ENCODE assay signal across 8 mouse cellular contexts in the genomic region with DNA sequence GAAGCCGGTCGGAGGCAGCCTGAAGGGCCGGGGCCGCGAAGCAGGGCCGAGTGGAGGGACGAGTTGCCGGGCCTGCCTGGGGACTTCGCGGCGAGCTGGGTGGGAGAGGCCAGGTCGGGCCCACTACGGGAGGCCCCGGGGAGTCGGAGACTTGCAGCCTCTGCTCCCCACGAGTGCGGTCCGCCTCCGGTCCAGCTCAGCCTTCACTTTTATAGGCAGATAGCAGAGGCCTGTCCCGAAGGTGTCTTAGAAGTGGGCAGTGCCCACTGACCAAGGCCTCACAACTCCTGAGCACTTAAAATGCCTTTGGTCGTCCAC. TPM values are rescaled to one million over a fixed set of nuclear protein-coding genes. Genes with fewer than 3 reads are reported as not detected.
DNase-seq lines count a peak whose midpoint lies in the region; ATAC-seq and TF ChIP-seq lines count a peak whose summit lies in the region.

No protein-coding gene starts in this region.

- no peak for DNase-seq in heart, embryonic 10.5 days (ENCODE audit: low spot score)
- DNase-seq in heart, adult 8-10 months (ENCODE audit: low spot score) = no peak
- no peak for DNase-seq in CH12.LX (ENCODE audit: extremely low read depth)
- DNase-seq in forebrain, embryonic 11.5 days (ENCODE audit: low spot score) = no peak
- no peak for DNase-seq in liver, embryonic 13.5 days
- DNase-seq in frontal cortex, adult 2 months (ENCODE audit: extremely low spot score in 1 of 2, low spot score in 1 of 2) = no peak
- no peak for DNase-seq in thymus, postnatal 14 days
- DNase-seq in urinary bladder, postnatal 4 days (ENCODE audit: low spot score in 2 of 2) = no peak

- in situ Hi-C loops in CH12.LX (cut with MboI; ENCODE audit: low pct_ligation_motif_present, low pct_unique_long_range_greater_than_20kb, low sequenced_read_pairs) = loop anchor here (10.0 to 25.0 kb wide), 2 partner anchors 232 to 454 kb away; partner anchors contain the start of genes E2f6 and Greb1

- peaks cover 40% of the 10 kb centered on the region for H3K79me2 ChIP-seq in CH12.LX (replicated peaks; ENCODE audit: control insufficient read depth, extremely low read depth, insufficient read depth, poor library complexity, severe bottlenecking)

- no peak overlapping the region for H3K4me2 ChIP-seq in CH12.LX (ENCODE audit: insufficient read depth, low read depth, poor library complexity, severe bottlenecking)
- H3K4me2 ChIP-seq in forebrain, embryonic 11.5 days (ENCODE audit: low read depth, low read length, severe bottlenecking) = peak overlapping the region; percentile 81
- H3K4me2 ChIP-seq in liver, embryonic 13.5 days = peak overlapping the region; percentile 87

- peak overlapping the region; percentile 67 for H3K9ac ChIP-seq in CH12.LX (ENCODE audit: insufficient read depth, low read depth)
- H3K9ac ChIP-seq in forebrain, embryonic 11.5 days (ENCODE audit: low read length) = peak overlapping the region; percentile 90
- peak overlapping the region; percentile 89 for H3K9ac ChIP-seq in liver, embryonic 13.5 days

- H3K4me3 ChIP-seq in heart, embryonic 10.5 days = peak overlapping the region; percentile 79
- H3K4me3 ChIP-seq in CH12.LX (replicated peaks in 1 of 3; ENCODE audit: low read depth in 2 of 3, low read length in 2 of 3, poor library complexity in 1 of 3) = peak overlapping the region; percentile 93 to 96 (median 94)
- peak overlapping the region; percentile 87 for H3K4me3 ChIP-seq in forebrain, embryonic 11.5 days (ENCODE audit: low read depth, low read length)
- peak overlapping the region; percentile 85 for H3K4me3 ChIP-seq in liver, embryonic 13.5 days (replicated peaks)

- dilution Hi-C loops in CH12.LX (cut with MboI; ENCODE audit: extremely low pct_ligation_motif_present, extremely low pct_unique_long_range_greater_than_20kb, low sequenced_read_pairs) = no loop called here

- no peak for TF ChIP-seq CTCF in CH12.LX (conservative IDR thresholded peaks at IDR 0.05 in 1 of 2, IDR thresholded peaks at IDR 0.05 in 1 of 2; ENCODE audit: low read depth in 2 of 2, low read length in 2 of 2)

- TF ChIP-seq POLR2A in CH12.LX (IDR thresholded peaks at IDR 0.05; ENCODE audit: low read depth, low read length) = no peak

- H3K4me1 ChIP-seq in heart, embryonic 10.5 days = peaks cover 19% of the 10 kb centered on the region
- H3K4me1 ChIP-seq in CH12.LX (ENCODE audit: control insufficient read depth in 1 of 2, insufficient read depth in 2 of 2) = peaks cover 20 to 59% of the 10 kb centered on the region in 2 experiments
- H3K4me1 ChIP-seq in forebrain, embryonic 11.5 days (replicated peaks; ENCODE audit: control insufficient read depth, insufficient read depth, low read length) = peaks cover 7% of the 10 kb centered on the region
- peaks cover 37% of the 10 kb centered on the region for H3K4me1 ChIP-seq in liver, embryonic 13.5 days (replicated peaks)

- peaks cover 32% of the 10 kb centered on the region for H3K36me3 ChIP-seq in heart, embryonic 10.5 days
- H3K36me3 ChIP-seq in CH12.LX (replicated peaks in 1 of 2; ENCODE audit: control insufficient read depth in 1 of 2, insufficient read depth in 1 of 2, low read length in 1 of 2) = peaks cover 22 to 31% of the 10 kb centered on the region in 2 experiments
- H3K36me3 ChIP-seq in forebrain, embryonic 11.5 days (ENCODE audit: control insufficient read depth, insufficient read depth, low read length) = peaks cover 4% of the 10 kb centered on the region; the same call in 1 of the 2 replicates
- peaks cover 17% of the 10 kb centered on the region for H3K36me3 ChIP-seq in liver, embryonic 13.5 days

- under 1% methylated on average over 21 of the region's 21 CpGs for WGBS in heart, embryonic 10.5 days
- WGBS in forebrain, embryonic 11.5 days = under 1% methylated on average over 21 of the region's 21 CpGs
- under 1% methylated on average over 21 of the region's 21 CpGs for WGBS in liver, embryonic 13.5 days (ENCODE audit: insufficient replicate concordance)

- no peak for TF ChIP-seq EP300 in CH12.LX (IDR thresholded peaks at IDR 0.05; ENCODE audit: low read length)

- H3K27me3 ChIP-seq in heart, embryonic 10.5 days (ENCODE audit: insufficient read depth, poor library complexity, severe bottlenecking) = no peaks in the 10 kb centered on the region
- no peaks in the 10 kb centered on the region for H3K27me3 ChIP-seq in CH12.LX (replicated peaks)
- no peaks in the 10 kb centered on the region for H3K27me3 ChIP-seq in forebrain, embryonic 11.5 days (ENCODE audit: control insufficient read depth, insufficient read depth, low read length)
- no peaks in the 10 kb centered on the region for H3K27me3 ChIP-seq in liver, embryonic 13.5 days

- no peaks in the 10 kb centered on the region for H3K9me3 ChIP-seq in heart, embryonic 10.5 days
- no peaks in the 10 kb centered on the region for H3K9me3 ChIP-seq in CH12.LX (replicated peaks; ENCODE audit: low read length)
- H3K9me3 ChIP-seq in forebrain, embryonic 11.5 days (ENCODE audit: control insufficient read depth, low read length) = no peaks in the 10 kb centered on the region
- H3K9me3 ChIP-seq in liver, embryonic 13.5 days (replicated peaks) = no peaks in the 10 kb centered on the region

- peak overlapping the region; percentile 90 for H3K27ac ChIP-seq in heart, embryonic 10.5 days
- H3K27ac ChIP-seq in CH12.LX (ENCODE audit: insufficient read depth, low read depth) = no peak overlapping the region
- 0 out of 2 replicates have a peak overlapping the region, but pooled peaks have one; percentile 37 for H3K27ac ChIP-seq in forebrain, embryonic 11.5 days (ENCODE audit: low read depth, low read length)
- H3K27ac ChIP-seq in liver, embryonic 13.5 days = peak overlapping the region; percentile 79

- ATAC-seq in forebrain, embryonic 11.5 days (replicated peaks; ENCODE audit: low FRiP score) = peak; percentile 78
- peak; percentile 73 for ATAC-seq in liver, embryonic 13.5 days (ENCODE audit: low read depth)

- TF ChIP-seq RAD21 in CH12.LX (IDR thresholded peaks at IDR 0.05; ENCODE audit: low read depth, low read length) = no peak

TF ChIP-seq in CH12.LX, 34 proteins besides CTCF, POLR2A, EP300 and RAD21 (continues in another document):
- TF ChIP-seq ZKSCAN1 (IDR thresholded peaks at IDR 0.05; ENCODE audit: borderline replicate concordance, low read depth, low read length) (no peak), ELF1 (IDR thresholded peaks at IDR 0.05; ENCODE audit: low read depth, low read length) (no peak), SMC3 (IDR thresholded peaks at IDR 0.05; ENCODE audit: low read depth, low read length) (no peak), MAFK (IDR thresholded peaks at IDR 0.05; ENCODE audit: insufficient replicate concordance, low read length) (no peak), TBP (conservative IDR thresholded peaks at IDR 0.05; ENCODE audit: low read depth, low read length) (no peak), JUND (conservative IDR thresholded peaks at IDR 0.05; ENCODE audit: low read depth, low read length) (no peak), PAX5 (IDR thresholded peaks at IDR 0.05; ENCODE audit: low read length) (no peak), MXI1 (IDR thresholded peaks at IDR 0.05; ENCODE audit: low read depth, low read length) (peak; percentile 57), CHD1 (IDR thresholded peaks at IDR 0.05; ENCODE audit: low read depth, low read length) (0 out of 2 replicates have a peak, but pooled peaks have one; percentile 0), USF1 (IDR thresholded peaks at IDR 0.05; ENCODE audit: low read depth, low read length) (no peak), UBTF (IDR thresholded peaks at IDR 0.05; ENCODE audit: low read depth, low read length) (0 out of 2 replicates have a peak, but pooled peaks have one; percentile 38), SIN3A (IDR thresholded peaks at IDR 0.05; ENCODE audit: low read length) (peak; percentile 67), ZC3H11A (IDR thresholded peaks at IDR 0.05; ENCODE audit: low read depth, low read length) (no peak), E2F4 (IDR thresholded peaks at IDR 0.05; ENCODE audit: insufficient replicate concordance, low read depth, low read length) (no peak), USF2 (conservative IDR thresholded peaks at IDR 0.05; ENCODE audit: low read depth, low read length) (no peak), MYC (IDR thresholded peaks at IDR 0.05; ENCODE audit: low read depth, low read length) (peak; percentile 47; the same call in 1 of the 2 replicates), BHLHE40 (IDR thresholded peaks at IDR 0.05; ENCODE audit: low read depth, low read length) (no peak), CHD2 (IDR thresholded peaks at IDR 0.05; ENCODE audit: low read length) (no peak), HCFC1 (IDR thresholded peaks at IDR 0.05; ENCODE audit: low read depth, low read length) (no peak; the same call in 1 of the 2 replicates), MAZ (IDR thresholded peaks at IDR 0.05; ENCODE audit: low read depth, low read length) (no peak), NRF1 (IDR thresholded peaks at IDR 0.05; ENCODE audit: low read depth, low read length) (no peak), POLR2AphosphoS2 (IDR thresholded peaks at IDR 0.05; ENCODE audit: low read depth, low read length) (no peak), NELFE (IDR thresholded peaks at IDR 0.05; ENCODE audit: low read depth, low read length) (no peak), MEF2A (IDR thresholded peaks at IDR 0.05; ENCODE audit: borderline replicate concordance, low read depth, low read length) (no peak), TCF12 (IDR thresholded peaks at IDR 0.05; ENCODE audit: low read depth, low read length) (no peak), ZMIZ1 (IDR thresholded peaks at IDR 0.05; ENCODE audit: low read depth, low read length) (no peak; the same call in 1 of the 2 replicates), ZNF384 (IDR thresholded peaks at IDR 0.05; ENCODE audit: low read depth, low read length) (no peak), MAX (IDR thresholded peaks at IDR 0.05; ENCODE audit: low read length) (0 out of 2 replicates have a peak, but pooled peaks have one; percentile 21), KAT2A (IDR thresholded peaks at IDR 0.05; ENCODE audit: insufficient replicate concordance, low read length) (no peak), ETS1 (conservative IDR thresholded peaks at IDR 0.05; ENCODE audit: low read depth, low read length) (no peak), RCOR1 (conservative IDR thresholded peaks at IDR 0.05; ENCODE audit: low read depth, low read length) (no peak)

RNA-seq across cellular contexts. Expression of gene Pdia6, which starts 0.3 kb away (rescaled TPM):
- 595 and 738 TPM in 2 replicates for polyA plus RNA-seq in heart, embryonic 10.5 days (2016; fragmentation: Nextera tagmentation; extraction: Ambion mirVana)
- 100 to 1,000 TPM in 1 of 4 experiments, 10 to 100 TPM in 3; 84.8 to 109 (median 93.8) TPM for total RNA-seq in heart, adult 8-10 months (2022)
- total RNA-seq in CH12.LX (2012; rRNA removed) (359 and 526 TPM in 2 replicates), CH12.LX (2014; rRNA removed) (408 and 443 TPM in 2 replicates)
- polyA plus RNA-seq in CH12.LX (2012; ENCODE audit: insufficient read length, low read depth) = 382 and 481 TPM in 2 replicates
- 511 and 517 TPM in 2 replicates for polyA plus RNA-seq in forebrain, embryonic 11.5 days (2014; fragmentation: Nextera tagmentation; extraction: Ambion mirVana)
- polyA plus RNA-seq in liver, embryonic 13.5 days (2015; fragmentation: Nextera tagmentation; extraction: Ambion mirVana) = 235 and 283 TPM in 2 replicates
- 90.9 and 96.1 TPM in 2 replicates for polyA plus RNA-seq in frontal cortex, adult 2 months (2012; rRNA removed)
